Mouse (Mus musculus) midbrain, embryonic 16.5 days (tissue): ENCODE measurements around the gene Ltc4s. TPM values are rescaled to one million over a fixed set of nuclear protein-coding genes. Genes with fewer than 3 reads are reported as not detected.

Experiments
- microRNA-seq: library from miRNA; unstranded; fragments of <30 nt; microRNA quantifications from one replicate; pipeline ENCODE4, GENCODE M21; 2017
- polyA plus RNA-seq: library from polyadenylated mRNA; unstranded; fragments of >200 nt; fragmentation: Nextera tagmentation; extraction: Ambion mirVana; gene quantifications from 2 replicates; pipeline ENCODE4 v1.2.1, GENCODE M21; 2015

The Ltc4s gene
- polyA plus RNA-seq, 1 experiment from 2014 or later = 3.3 TPM

Small RNA genes lying within 50 kb of the gene (microRNA-seq; reads per million reads assigned to microRNA genes)
- 0.69 reads per million for gene Mir6919

Other genes with a start within 250 kb of the Ltc4s start
- gene Rnf130, start 213.3 kb downstream of the Ltc4s start, polyA plus RNA-seq = 51.4 and 60.4 TPM in 2 replicates
- gene Tbc1d9b, start 107.2 kb downstream of the Ltc4s start, polyA plus RNA-seq = 38.3 and 38.4 TPM in 2 replicates
- gene Mrnip, start 64.2 kb downstream of the Ltc4s start, polyA plus RNA-seq = 32.7 and 39.2 TPM in 2 replicates
- gene Sqstm1, start 27.8 kb downstream of the Ltc4s start, polyA plus RNA-seq = 374 and 394 TPM in 2 replicates
- gene Mgat4b, start 27.7 kb downstream of the Ltc4s start, polyA plus RNA-seq = 33.3 and 38.3 TPM in 2 replicates
- gene Maml1, start 53.7 kb upstream of the Ltc4s start, polyA plus RNA-seq = 2.0 and 2.5 TPM in 2 replicates
- 294 and 304 TPM in 2 replicates for gene Canx, start 87.1 kb upstream of the Ltc4s start, polyA plus RNA-seq
- 1.3 and 1.7 TPM in 2 replicates for gene Cby3, start 115.8 kb upstream of the Ltc4s start, polyA plus RNA-seq
- gene Hnrnph1, start 138.4 kb upstream of the Ltc4s start, polyA plus RNA-seq = 456 and 531 TPM in 2 replicates
- 30.6 and 31.5 TPM in 2 replicates for gene Rufy1, start 192.5 kb upstream of the Ltc4s start, polyA plus RNA-seq